Mouse (Mus musculus): Measurements from ENCODE around the gene Dennd1a.

DNA sequence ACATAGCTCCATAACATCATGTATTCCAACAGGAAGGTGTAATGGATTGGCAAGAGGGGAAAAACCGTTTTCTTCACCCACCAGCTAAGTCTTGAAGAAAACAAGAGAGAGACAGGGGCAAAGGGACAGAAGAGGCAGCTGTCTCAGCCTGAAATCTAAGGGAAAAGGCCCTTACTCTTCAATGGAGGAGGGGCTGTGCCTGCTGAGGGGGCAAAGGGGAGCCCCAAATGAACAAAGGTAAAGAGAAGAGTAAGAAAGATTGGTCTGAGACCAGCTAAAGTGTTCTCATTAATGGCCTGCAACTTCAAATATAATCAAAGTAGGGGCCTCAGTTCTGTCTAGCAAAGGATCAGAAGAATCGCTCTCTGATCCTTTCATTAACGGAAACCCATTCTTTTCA, 189.7 kb downstream of the Dennd1a start:
- TF ChIP-seq CTCF (IDR thresholded peaks at IDR 0.05; ENCODE audit: extremely low read depth, insufficient read depth, insufficient read length, insufficient replicate concordance) (no peak), POLR2A (IDR thresholded peaks at IDR 0.05; ENCODE audit: low read depth, low read length) (no peak)

All from spleen, adult 2 months (tissue).